Mouse (Mus musculus): ENCODE measurements at regions not wholly inside any gene's neighbourhood (a gene's known extent, or its start where the extent isn't known, plus 50 kb on each side); places are given as distances from the start of the nearest gene placed in this dataset.

- no peak for DNase-seq (ENCODE audit: low spot score in 2 of 2)
Observed at GRCm38 (mm10) chr2:148107607-148108115, 60.9 kb upstream of the Foxa2 start.

- no peak for DNase-seq (ENCODE audit: low spot score in 2 of 2)
Observed at GRCm38 (mm10) chr2:148110149-148110548, 63.4 kb upstream of the Foxa2 start.

GRCm38 (mm10) chr2:148111889-148112288 is 65.1 kb upstream of the Foxa2 start:
- peak in 1 of 2 experiments; percentile 11 for DNase-seq (ENCODE audit: low spot score in 2 of 2)

- DNase-seq (ENCODE audit: low spot score in 2 of 2), result no peak
Observed at GRCm38 (mm10) chr2:148113184-148113583, 66.4 kb upstream of the Foxa2 start.

GRCm38 (mm10) chr2:148114600-148114999 is 67.8 kb upstream of the Foxa2 start:
- DNase-seq (ENCODE audit: low spot score in 2 of 2), result no peak

GRCm38 (mm10) chr2:148116033-148116790 is 69.4 kb upstream of the Foxa2 start:
- no peak for DNase-seq (ENCODE audit: low spot score in 2 of 2)

- no peak for DNase-seq (ENCODE audit: low spot score in 2 of 2)
Observed at GRCm38 (mm10) chr2:148117420-148117819, 70.7 kb upstream of the Foxa2 start.

- DNase-seq (ENCODE audit: low spot score in 2 of 2), result peak; percentile 14 to 17
Observed at GRCm38 (mm10) chr2:148121885-148122876, 75.4 kb upstream of the Foxa2 start.

- no peak for DNase-seq (ENCODE audit: low spot score in 2 of 2)
Observed at GRCm38 (mm10) chr2:148123780-148124179, 77.0 kb upstream of the Foxa2 start.

GRCm38 (mm10) chr2:148133811-148134210 is 87.0 kb upstream of the Foxa2 start:
- DNase-seq (ENCODE audit: low spot score in 2 of 2), result no peak

GRCm38 (mm10) chr2:148141936-148142335 is 95.2 kb upstream of the Foxa2 start:
- DNase-seq (ENCODE audit: low spot score in 2 of 2), result peak in 1 of 2 experiments; percentile 33

- no peak for DNase-seq (ENCODE audit: low spot score in 2 of 2)
Observed at GRCm38 (mm10) chr2:148144816-148145215, 98.0 kb upstream of the Foxa2 start.

GRCm38 (mm10) chr2:148148272-148148671 is 101.5 kb upstream of the Foxa2 start:
- DNase-seq (ENCODE audit: low spot score in 2 of 2), result no peak

- DNase-seq (ENCODE audit: low spot score in 2 of 2), result no peak
Observed at GRCm38 (mm10) chr2:148149426-148149825, 102.7 kb upstream of the Foxa2 start.

GRCm38 (mm10) chr2:148153513-148154271 is 106.9 kb upstream of the Foxa2 start:
- DNase-seq (ENCODE audit: low spot score in 2 of 2), result no peak

GRCm38 (mm10) chr2:148156122-148156521 is 109.4 kb upstream of the Foxa2 start:
- DNase-seq (ENCODE audit: low spot score in 2 of 2), result no peak

GRCm38 (mm10) chr2:148159028-148159600 is 112.3 kb upstream of the Foxa2 start:
- DNase-seq (ENCODE audit: low spot score in 2 of 2), result no peak

- peak in 1 of 2 experiments; percentile 27 for DNase-seq (ENCODE audit: low spot score in 2 of 2)
Observed at GRCm38 (mm10) chr2:148160997-148161396, 114.2 kb upstream of the Foxa2 start.

- DNase-seq (ENCODE audit: low spot score in 2 of 2), result peak in 1 of 2 experiments; percentile 46
Observed at GRCm38 (mm10) chr2:148161966-148162365, 115.2 kb upstream of the Foxa2 start.

- no peak for DNase-seq (ENCODE audit: low spot score in 2 of 2)
Observed at GRCm38 (mm10) chr2:148162562-148162961, 115.8 kb upstream of the Foxa2 start.

GRCm38 (mm10) chr2:148171113-148171512 is 124.3 kb upstream of the Foxa2 start:
- no peak for DNase-seq (ENCODE audit: low spot score in 2 of 2)

Measured in left cerebral cortex, adult 8-10 months (tissue).